Mouse (Mus musculus): ENCODE results near the gene 2310034G01Rik. TPM values are rescaled to one million over a fixed set of nuclear protein-coding genes. Genes with fewer than 3 reads are reported as not detected.

2310034G01Rik gene
- total RNA-seq, 2 experiments from 2014 or later, result 0.16 to 0.39 TPM

DNA sequence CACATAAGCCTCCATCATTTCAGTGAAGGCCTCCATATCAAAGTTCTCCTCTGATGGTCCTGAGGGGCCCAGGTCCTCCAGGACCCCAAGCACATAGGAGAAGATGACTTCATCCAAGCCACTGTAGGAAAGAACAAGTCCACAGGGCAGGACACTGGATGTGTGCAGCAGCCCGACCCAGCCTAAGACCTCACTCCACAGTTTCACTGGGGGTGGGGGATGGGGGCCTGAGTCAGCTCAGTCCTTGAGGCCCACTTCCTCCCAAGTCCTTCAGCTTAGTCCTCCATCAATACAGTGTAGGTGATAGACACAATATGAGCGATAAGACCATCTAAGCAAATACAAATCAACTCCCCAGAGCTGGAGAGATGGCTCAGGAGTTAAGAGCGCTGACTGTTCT lies 18.2 kb downstream of the 2310034G01Rik start:
- intact Hi-C loops (cut with DNase I; ENCODE audit: low total_unique reads), result loop anchor here (10.0 kb wide), 1 partner anchor 113 kb away; no protein-coding TSS in a partner anchor
- DNase-seq, result no peak

GRCm38 (mm10) chr19:46331326-46331725 lies 18.8 kb downstream of the 2310034G01Rik start:
- intact Hi-C loops (cut with DNase I; ENCODE audit: low total_unique reads), result loop anchor here (10.0 kb wide), 1 partner anchor 113 kb away; no protein-coding TSS in a partner anchor
- DNase-seq, result no peak

GRCm38 (mm10) chr19:46330696-46331095 lies 19.4 kb downstream of the 2310034G01Rik start:
- no peak for DNase-seq
- intact Hi-C loops (cut with DNase I; ENCODE audit: low total_unique reads), result loop anchor here (10.0 kb wide), 1 partner anchor 114 kb away; no protein-coding TSS in a partner anchor

DNA sequence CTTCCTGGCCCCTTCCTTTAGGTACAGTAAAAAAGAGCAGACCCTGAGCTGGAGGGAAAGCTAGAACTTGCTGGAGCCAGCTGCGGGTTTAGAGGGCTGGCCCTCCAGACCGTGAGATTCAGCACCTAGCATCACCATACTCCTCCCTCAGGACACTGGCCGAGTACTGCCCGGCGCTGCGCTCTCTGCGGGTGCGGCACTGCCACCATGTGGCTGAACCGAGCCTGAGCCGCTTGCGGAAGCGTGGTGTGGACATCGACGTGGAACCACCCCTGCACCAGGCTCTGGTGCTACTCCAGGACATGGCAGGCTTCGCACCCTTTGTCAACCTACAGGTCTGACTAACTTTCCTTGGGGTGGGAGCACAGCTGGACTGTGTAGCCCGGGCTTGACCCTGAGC lies 20.2 kb downstream of the 2310034G01Rik start:
- intact Hi-C loops (cut with DNase I; ENCODE audit: low total_unique reads), result loop anchor here (10.0 kb wide), 1 partner anchor 115 kb away; no protein-coding TSS in a partner anchor
- peak; percentile 85 for DNase-seq

GRCm38 (mm10) chr19:46329031-46329641 lies 21.0 kb downstream of the 2310034G01Rik start:
- DNase-seq, result no peak
- intact Hi-C loops (cut with DNase I; ENCODE audit: low total_unique reads), result no loop called here

- peak; percentile 94 for DNase-seq
- intact Hi-C loops (cut with DNase I; ENCODE audit: low total_unique reads), result no loop called here
These were observed 21.7 kb downstream of the 2310034G01Rik start, which contains the start of gene Fbxl15 for GRCm38 (mm10) chr19:46328081-46329030. Gene Fbxl15, plus strand, starts transcription at chr19:46328184.

- intact Hi-C loops (cut with DNase I; ENCODE audit: low total_unique reads), result no loop called here
- no peak for DNase-seq
These were observed 22.5 kb downstream of the 2310034G01Rik start for GRCm38 (mm10) chr19:46327531-46328064.

DNA sequence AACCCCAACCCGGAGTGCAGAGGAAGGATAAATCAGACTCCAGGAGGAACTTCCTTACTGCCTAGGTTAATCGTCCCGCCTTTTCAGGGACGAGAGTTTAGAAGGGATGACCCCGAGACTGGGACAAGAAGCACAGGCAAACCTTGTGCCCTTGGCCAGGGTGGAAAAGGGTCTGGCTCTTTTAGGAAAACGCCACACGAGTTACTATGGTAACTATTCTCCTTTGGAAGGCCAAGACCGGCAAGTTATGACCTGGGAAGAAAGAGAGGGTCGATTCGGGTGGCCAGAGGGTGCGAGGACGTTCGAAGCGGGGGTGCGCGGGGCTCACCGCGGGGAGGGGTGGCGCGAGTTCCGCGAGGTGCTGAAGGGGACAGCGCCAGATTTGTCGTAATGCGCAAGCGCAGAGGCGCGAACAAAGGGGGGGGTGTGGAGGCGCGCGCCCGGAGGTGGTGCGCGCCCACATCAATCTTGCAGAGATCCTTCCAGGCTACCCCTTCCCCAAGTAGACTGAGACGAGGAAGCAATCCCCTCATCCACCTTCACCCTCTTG lies 23.3 kb downstream of the 2310034G01Rik start, which contains the start of gene Psd:
Gene Psd, minus strand, starts transcription at position 401 of the 550 bp plus-strand sequence.
- peak; percentile 43 for DNase-seq
- intact Hi-C loops (cut with DNase I; ENCODE audit: low total_unique reads), result no loop called here

GRCm38 (mm10) chr19:46326019-46326755 lies 23.9 kb downstream of the 2310034G01Rik start:
- DNase-seq, result no peak
- intact Hi-C loops (cut with DNase I; ENCODE audit: low total_unique reads), result no loop called here

GRCm38 (mm10) chr19:46324918-46325317 lies 25.2 kb downstream of the 2310034G01Rik start:
- DNase-seq, result no peak
- intact Hi-C loops (cut with DNase I; ENCODE audit: low total_unique reads), result no loop called here

DNA sequence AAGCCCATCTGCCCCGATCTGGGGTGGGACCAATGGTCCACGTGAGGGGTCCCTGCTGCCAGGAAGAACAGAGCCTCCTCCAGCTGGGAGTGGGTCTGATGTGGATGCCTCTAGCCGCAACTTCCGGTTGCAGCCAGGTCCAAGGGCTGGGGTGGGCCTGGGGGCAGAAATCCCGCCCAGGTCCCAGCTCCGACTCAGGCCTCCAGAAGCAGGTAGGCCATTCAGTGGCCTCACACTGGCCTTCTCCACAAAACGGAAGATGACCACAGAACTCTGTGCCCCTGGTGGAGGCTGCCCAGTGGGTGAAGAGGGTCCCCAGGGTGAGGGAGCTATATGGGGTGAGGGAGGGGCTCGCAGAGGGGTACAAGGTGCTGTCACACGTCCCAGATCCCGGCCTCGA lies 25.7 kb downstream of the 2310034G01Rik start:
- DNase-seq, result peak; percentile 3
- intact Hi-C loops (cut with DNase I; ENCODE audit: low total_unique reads), result no loop called here

- intact Hi-C loops (cut with DNase I; ENCODE audit: low total_unique reads), result no loop called here
- peak; percentile 1 for DNase-seq
These were observed 26.4 kb downstream of the 2310034G01Rik start for GRCm38 (mm10) chr19:46323716-46324115.

DNA sequence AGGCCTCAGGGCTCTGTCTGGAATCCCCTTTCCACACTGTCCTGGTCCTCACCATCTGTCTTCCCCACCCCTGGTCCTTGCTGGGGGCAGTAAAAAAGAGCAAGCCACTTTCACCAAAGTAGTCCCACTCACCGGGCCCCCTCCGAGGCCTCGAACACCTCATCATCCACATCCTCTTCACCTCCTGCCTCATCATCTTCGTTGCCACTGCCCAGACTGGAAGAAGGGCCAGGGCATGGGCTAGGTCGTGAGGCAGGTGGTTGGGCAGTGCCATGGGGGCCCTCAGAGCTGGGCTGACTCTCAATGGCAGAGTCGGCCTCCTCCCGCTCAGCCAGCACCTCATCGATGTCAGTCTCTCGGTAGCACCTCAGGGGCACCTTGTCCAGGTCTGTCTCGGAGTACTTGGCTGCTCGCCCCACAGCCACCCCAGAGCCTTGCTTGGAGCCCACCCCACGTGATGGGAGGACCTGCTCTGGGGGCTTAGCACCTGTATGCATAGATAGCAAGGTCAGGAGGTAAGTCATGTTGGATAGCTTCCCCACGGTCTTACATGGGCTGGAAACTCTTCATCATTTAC lies 27.0 kb downstream of the 2310034G01Rik start:
- DNase-seq, result no peak

GRCm38 (mm10) chr19:46322144-46322995 lies 27.7 kb downstream of the 2310034G01Rik start:
- intact Hi-C loops (cut with DNase I; ENCODE audit: low total_unique reads), result no loop called here
- peak; percentile 2 for DNase-seq

More for the DNA sequence above, 27.0 kb downstream of the 2310034G01Rik start:
- intact Hi-C loops (cut with DNase I; ENCODE audit: low total_unique reads), result no loop called here

- intact Hi-C loops (cut with DNase I; ENCODE audit: low total_unique reads), result no loop called here
These were observed 28.8 kb downstream of the 2310034G01Rik start for GRCm38 (mm10) chr19:46321101-46321943.

DNA sequence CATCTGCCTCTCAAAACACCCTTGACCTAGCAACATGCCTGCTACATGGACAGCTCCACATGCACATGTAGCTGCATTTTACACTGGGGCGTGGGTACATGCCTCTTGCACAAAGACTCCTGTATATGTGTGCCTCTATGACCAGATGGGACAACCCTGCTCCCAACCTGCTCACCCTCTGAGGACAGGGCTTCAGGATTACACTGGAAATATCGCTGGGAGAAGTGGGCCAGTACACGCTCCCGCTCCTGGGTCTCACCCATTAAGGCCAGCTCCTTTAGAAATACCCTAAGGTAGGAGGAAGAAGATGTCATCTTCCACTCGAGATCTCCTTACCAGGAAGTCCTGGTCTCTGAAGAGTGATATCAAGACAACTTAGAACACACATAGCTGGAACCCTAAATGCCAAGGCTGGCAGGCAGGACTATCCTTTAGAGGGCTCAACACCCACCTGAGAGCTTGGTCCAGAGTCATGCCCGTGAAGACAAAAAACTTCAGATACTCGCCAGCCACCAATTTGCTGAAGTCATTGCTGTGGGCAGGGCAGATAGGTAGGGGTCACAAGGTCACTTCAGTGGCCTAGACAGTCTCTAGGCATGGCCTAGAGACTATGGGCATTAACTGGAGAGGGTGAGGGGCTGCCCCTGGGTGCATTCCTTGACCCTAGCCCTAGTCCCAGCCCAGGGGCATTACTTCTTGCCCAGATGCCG lies 29.9 kb downstream of the 2310034G01Rik start:
- no peak for DNase-seq
- intact Hi-C loops (cut with DNase I; ENCODE audit: low total_unique reads), result no loop called here

More at GRCm38 (mm10) chr19:46321101-46321943, 28.8 kb downstream of the 2310034G01Rik start:
- peak; percentile 8 for DNase-seq

Data from gastrocnemius, postnatal 14 days (tissue).